Mouse (Mus musculus): ENCODE measurements at regions not wholly inside any gene's neighbourhood (a gene's known extent, or its start where the extent isn't known, plus 50 kb on each side); places are given as distances from the start of the nearest gene placed in this dataset.

DNA sequence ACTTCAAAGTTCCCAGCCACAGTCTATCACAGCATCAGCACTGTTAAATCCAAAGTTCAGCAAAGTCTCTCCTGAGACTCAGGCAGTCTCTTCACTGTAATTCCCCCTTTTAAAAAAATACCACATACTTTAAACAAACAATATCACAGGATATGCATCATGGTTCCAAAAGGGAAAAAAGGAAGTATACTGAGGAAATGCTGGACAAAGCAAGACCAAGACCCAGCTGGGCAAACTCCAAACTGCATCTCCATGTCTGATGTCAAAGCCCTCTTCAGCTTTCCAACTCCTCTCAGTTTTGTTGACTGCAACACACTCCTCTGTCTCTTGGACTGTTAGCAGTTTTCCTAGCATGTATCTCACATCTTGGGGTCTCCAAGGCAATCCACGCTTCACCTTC is 165.5 kb downstream of the B3gnt2 start:
- no peak for DNase-seq
- no peak overlapping the region for H3K4me3 ChIP-seq
- peak overlapping the region; percentile 17; the same call in 1 of the 2 replicates for H3K27ac ChIP-seq
- H3K27me3 ChIP-seq (ENCODE audit: control insufficient read depth, insufficient read depth, low read length) = no peaks in the 10 kb centered on the region
- H3K79me2 ChIP-seq (replicated peaks; ENCODE audit: control insufficient read depth, insufficient read depth, low read length) = no peaks in the 10 kb centered on the region
- no peak overlapping the region for H3K9ac ChIP-seq (ENCODE audit: low read depth, low read length)
- peak; percentile 7; the same call in 1 of the 2 replicates for TF ChIP-seq CTCF (IDR thresholded peaks at IDR 0.05)
- no peak for TF ChIP-seq POLR2A (IDR thresholded peaks at IDR 0.05; ENCODE audit: insufficient read depth, low read depth, low read length)
- TF ChIP-seq EP300 (IDR thresholded peaks at IDR 0.05; ENCODE audit: insufficient read depth, low read depth, low read length) = no peak
- WGBS = 86% methylated on average over 1 of the region's 1 CpGs
- H3K4me1 ChIP-seq (ENCODE audit: control insufficient read depth, insufficient read depth, low read length) = peaks cover 13% of the 10 kb centered on the region
- intact Hi-C loops (cut with DNase I) = loop anchor here (2.0 to 5.0 kb wide), 2 partner anchors 74 to 167 kb away; partner anchors contain the start of gene B3gnt2
- peaks cover 8% of the 10 kb centered on the region; the same call in 1 of the 2 replicates for H3K36me3 ChIP-seq (ENCODE audit: control insufficient read depth, insufficient read depth, low read length)

GRCm38 (mm10) chr11:22698057-22698941 is 162.5 kb downstream of the B3gnt2 start:
- Histone ChIP-seq H3K9ac (ENCODE audit: low read depth, low read length) (no peak overlapping the region), H3K27ac (peak overlapping the region; percentile 69), H3K79me2 (replicated peaks; ENCODE audit: control insufficient read depth, insufficient read depth, low read length) (no peaks in the 10 kb centered on the region), H3K4me3 (no peak overlapping the region), H3K4me1 (ENCODE audit: control insufficient read depth, insufficient read depth, low read length) (peaks cover 13% of the 10 kb centered on the region), H3K36me3 (ENCODE audit: control insufficient read depth, insufficient read depth, low read length) (peaks cover 8% of the 10 kb centered on the region; the same call in 1 of the 2 replicates), H3K27me3 (ENCODE audit: control insufficient read depth, insufficient read depth, low read length) (no peaks in the 10 kb centered on the region)
- WGBS = 32% methylated on average over 5 of the region's 5 CpGs
- peak in 1 of 2 experiments; percentile 65 for DNase-seq
- TF ChIP-seq CTCF (IDR thresholded peaks at IDR 0.05) (no peak), EP300 (IDR thresholded peaks at IDR 0.05; ENCODE audit: insufficient read depth, low read depth, low read length) (peak; percentile 50; the same call in 1 of the 2 replicates)
- intact Hi-C loops (cut with DNase I) = loop anchor here (5.0 kb wide), 1 partner anchor 164 kb away; the partner anchor contains the start of gene B3gnt2

DNA sequence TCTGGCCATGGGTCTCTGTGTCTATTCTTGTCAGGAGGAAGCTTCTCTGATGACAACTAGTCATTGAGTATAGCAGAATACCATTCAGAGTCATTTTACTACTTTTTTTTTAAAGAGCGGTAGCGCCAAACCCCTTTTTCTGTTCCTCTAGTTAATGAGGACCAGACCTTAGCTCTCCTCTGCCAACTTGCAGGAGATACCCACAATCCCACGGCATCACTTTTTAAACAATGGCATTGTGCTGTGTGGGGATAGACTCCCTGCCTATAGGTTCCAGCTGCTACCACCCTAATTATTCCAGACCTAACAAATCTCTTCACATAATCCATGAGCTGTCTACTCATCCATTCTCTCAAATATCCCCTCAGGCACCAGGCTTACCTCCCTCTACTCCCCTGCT is 154.7 kb downstream of the B3gnt2 start:
- DNase-seq = no peak
- intact Hi-C loops (cut with DNase I) = no loop called here
- WGBS = 91% methylated on average over 3 of the region's 3 CpGs

More for the DNA sequence above, 154.7 kb downstream of the B3gnt2 start:
- Histone ChIP-seq H3K79me2 (replicated peaks; ENCODE audit: control insufficient read depth, insufficient read depth, low read length) (no peaks in the 10 kb centered on the region), H3K27ac (no peak overlapping the region), H3K27me3 (ENCODE audit: control insufficient read depth, insufficient read depth, low read length) (no peaks in the 10 kb centered on the region), H3K4me3 (no peak overlapping the region), H3K36me3 (ENCODE audit: control insufficient read depth, insufficient read depth, low read length) (no peaks in the 10 kb centered on the region), H3K4me1 (ENCODE audit: control insufficient read depth, insufficient read depth, low read length) (no peaks in the 10 kb centered on the region), H3K9ac (ENCODE audit: low read depth, low read length) (no peak overlapping the region)
- no peak for TF ChIP-seq EP300 (IDR thresholded peaks at IDR 0.05; ENCODE audit: insufficient read depth, low read depth, low read length)
- TF ChIP-seq CTCF (IDR thresholded peaks at IDR 0.05) = no peak
- TF ChIP-seq POLR2A (IDR thresholded peaks at IDR 0.05; ENCODE audit: insufficient read depth, low read depth, low read length) = no peak

Measured in heart, adult 2 months (tissue).